ENCODE assay signal across 16 mouse cellular contexts in genomic region chr4:58927661-58928060, GRCm38 (mm10). TPM values are rescaled to one million over a fixed set of nuclear protein-coding genes. Genes with fewer than 3 reads are reported as not detected.
DNase-seq lines count a peak whose midpoint lies in the region; ATAC-seq and TF ChIP-seq lines count a peak whose summit lies in the region.
"Had no signal": no experiment of that assay in that cellular context is flagged by ENCODE, and none has a peak within 500 bp of the region (broad histone marks: within the 10 kb centered on the region; RNA-seq: fewer than 3 reads in every experiment).

No protein-coding gene starts in this region.

- H3K9ac ChIP-seq in forebrain, postnatal 0 days = no peak overlapping the region
- H3K9ac ChIP-seq in liver, adult 2 months (ENCODE audit: low read depth, low read length) = no peak overlapping the region
- no peak overlapping the region for H3K9ac ChIP-seq in liver, embryonic 11.5 days (ENCODE audit: low read depth, low read length)
- H3K9ac ChIP-seq: heart, embryonic 12.5 days; hindbrain, embryonic 13.5 days; liver, embryonic 13.5 days; neural tube, embryonic 12.5 days had no signal

- H3K27ac ChIP-seq in forebrain, postnatal 0 days (ENCODE audit: low read depth, low read length) = no peak overlapping the region
- no peak overlapping the region for H3K27ac ChIP-seq in forebrain, embryonic 10.5 days
- H3K27ac ChIP-seq in liver, adult 2 months (replicated peaks; ENCODE audit: insufficient read depth, low read depth, low read length) = no peak overlapping the region
- no peak overlapping the region for H3K27ac ChIP-seq in liver, embryonic 11.5 days (ENCODE audit: low read depth, low read length)
- H3K27ac ChIP-seq: hindbrain, embryonic 13.5 days; liver, embryonic 13.5 days; midbrain, embryonic 10.5 days; neural tube, embryonic 12.5 days had no signal

- H3K27me3 ChIP-seq in forebrain, postnatal 0 days (ENCODE audit: insufficient read depth, low read length) = no peaks in the 10 kb centered on the region
- peaks cover 3% of the 10 kb centered on the region; the same call in 1 of the 2 replicates for H3K27me3 ChIP-seq in forebrain, embryonic 10.5 days (ENCODE audit: poor library complexity, severe bottlenecking)
- H3K27me3 ChIP-seq in liver, adult 2 months (ENCODE audit: control insufficient read depth, insufficient read depth, low read length) = no peaks in the 10 kb centered on the region
- H3K27me3 ChIP-seq in liver, embryonic 11.5 days (replicated peaks; ENCODE audit: control insufficient read depth, insufficient read depth, low read length) = no peaks in the 10 kb centered on the region; the same call in 1 of the 2 replicates
- H3K27me3 ChIP-seq: hindbrain, embryonic 13.5 days; neural tube, embryonic 12.5 days had no signal

- H3K4me3 ChIP-seq in forebrain, postnatal 0 days (ENCODE audit: low read depth, low read length) = no peak overlapping the region
- no peak overlapping the region for H3K4me3 ChIP-seq in forebrain, embryonic 10.5 days
- no peak overlapping the region for H3K4me3 ChIP-seq in liver, adult 2 months (ENCODE audit: insufficient read depth, low read depth, low read length)
- H3K4me3 ChIP-seq in liver, embryonic 11.5 days (ENCODE audit: low read depth, low read length) = no peak overlapping the region
- H3K4me3 ChIP-seq: erythroblast, embryonic 14.5 days; heart, embryonic 12.5 days; hindbrain, embryonic 13.5 days; liver, embryonic 13.5 days; midbrain, embryonic 10.5 days; neural tube, embryonic 12.5 days had no signal

- TF ChIP-seq CTCF in forebrain, postnatal 0 days (IDR thresholded peaks at IDR 0.05; ENCODE audit: low read depth) = peak; percentile 33
- peak; percentile 33; the same call in 1 of the 2 replicates for TF ChIP-seq CTCF in liver, adult 2 months (IDR thresholded peaks at IDR 0.05; ENCODE audit: low read depth, low read length)

- H3K79me2 ChIP-seq in liver, adult 2 months (ENCODE audit: control insufficient read depth, insufficient read depth, low read length) = no peaks in the 10 kb centered on the region

- no peak for TF ChIP-seq POLR2A in liver, adult 2 months (IDR thresholded peaks at IDR 0.05; ENCODE audit: extremely low read depth, insufficient read depth, low read length)

- DNase-seq in forebrain, postnatal 0 days = no peak
- no peak for DNase-seq in forebrain, embryonic 10.5 days (ENCODE audit: extremely low spot score, low spot score)
- no peak for DNase-seq in liver, adult 2 months (ENCODE audit: extremely low read depth, low read depth, low spot score)
- no peak for DNase-seq in liver, embryonic 11.5 days (ENCODE audit: low spot score)
- peak; percentile 51 for DNase-seq in ES-CJ7 (ENCODE audit: low read depth, low spot score)
- peak; percentile 44 for DNase-seq in induced T-regulatory cell, adult 2 months (ENCODE audit: low read depth)
- DNase-seq in cerebellum, postnatal 4 days (ENCODE audit: low spot score in 2 of 2) = no peak
- no peak for DNase-seq in urinary bladder, postnatal 36 days (ENCODE audit: low spot score in 2 of 2)
- DNase-seq: kidney, postnatal 14 days; liver, embryonic 13.5 days had no signal

- no peaks in the 10 kb centered on the region for H3K36me3 ChIP-seq in forebrain, postnatal 0 days (ENCODE audit: insufficient read depth)
- H3K36me3 ChIP-seq in forebrain, embryonic 10.5 days (replicated peaks) = no peaks in the 10 kb centered on the region
- no peaks in the 10 kb centered on the region for H3K36me3 ChIP-seq in liver, adult 2 months (ENCODE audit: control insufficient read depth, insufficient read depth, low read length)
- H3K36me3 ChIP-seq in liver, embryonic 11.5 days (ENCODE audit: control insufficient read depth, insufficient read depth, low read length) = no peaks in the 10 kb centered on the region
- H3K36me3 ChIP-seq: heart, embryonic 12.5 days; hindbrain, embryonic 13.5 days; liver, embryonic 13.5 days; midbrain, embryonic 10.5 days; neural tube, embryonic 12.5 days had no signal

- no peak overlapping the region for H3K4me2 ChIP-seq in forebrain, postnatal 0 days (ENCODE audit: low read depth)
- H3K4me2 ChIP-seq in liver, embryonic 11.5 days = no peak overlapping the region
- H3K4me2 ChIP-seq: heart, embryonic 12.5 days; hindbrain, embryonic 13.5 days; liver, embryonic 13.5 days; neural tube, embryonic 12.5 days had no signal

- H3K4me1 ChIP-seq in forebrain, postnatal 0 days (ENCODE audit: insufficient read depth) = no peaks in the 10 kb centered on the region
- no peaks in the 10 kb centered on the region for H3K4me1 ChIP-seq in forebrain, embryonic 10.5 days
- no peaks in the 10 kb centered on the region for H3K4me1 ChIP-seq in liver, adult 2 months (ENCODE audit: control insufficient read depth, insufficient read depth, low read length)
- no peaks in the 10 kb centered on the region for H3K4me1 ChIP-seq in liver, embryonic 11.5 days (replicated peaks; ENCODE audit: control insufficient read depth, insufficient read depth, low read length)
- H3K4me1 ChIP-seq: heart, embryonic 12.5 days; hindbrain, embryonic 13.5 days; liver, embryonic 13.5 days; midbrain, embryonic 10.5 days; neural tube, embryonic 12.5 days had no signal

- H3K9me3 ChIP-seq in forebrain, postnatal 0 days (ENCODE audit: low read length) = peaks cover 4% of the 10 kb centered on the region; the same call in 1 of the 2 replicates
- H3K9me3 ChIP-seq in forebrain, embryonic 10.5 days = peaks cover 5% of the 10 kb centered on the region; the same call in 1 of the 2 replicates
- no peaks in the 10 kb centered on the region; the same call in 1 of the 2 replicates for H3K9me3 ChIP-seq in liver, embryonic 11.5 days (ENCODE audit: control insufficient read depth, low read length)
- H3K9me3 ChIP-seq: heart, embryonic 12.5 days; liver, embryonic 13.5 days had no signal

- no peak for ATAC-seq in forebrain, postnatal 0 days
- ATAC-seq in liver, embryonic 11.5 days (replicated peaks; ENCODE audit: low FRiP score) = no peak
- ATAC-seq: activated CD4-positive, CD25-positive, alpha-beta regulatory T cell, adult 4 months had no signal

- 65% methylated on average over 3 of the region's 3 CpGs for WGBS in forebrain, postnatal 0 days
- 67% methylated on average over 3 of the region's 3 CpGs for WGBS in forebrain, embryonic 10.5 days
- 72% methylated on average over 3 of the region's 3 CpGs for WGBS in liver, adult 2 months
- 62% methylated on average over 3 of the region's 3 CpGs for WGBS in liver, embryonic 11.5 days

RNA-seq across cellular contexts. Expression of gene Ecpas, which starts 15.1 kb away (rescaled TPM):
- 64.5 and 81.6 TPM in 2 replicates for total RNA-seq in forebrain, postnatal 0 days (2014; rRNA removed)
- 19.5 and 22.5 TPM in 2 replicates for polyA plus RNA-seq in forebrain, postnatal 0 days (2015; fragmentation: Nextera tagmentation; extraction: Ambion mirVana)
- polyA plus RNA-seq in forebrain, embryonic 10.5 days (2016; fragmentation: Nextera tagmentation; extraction: Ambion mirVana) = 32.6 and 33.9 TPM in 2 replicates
- 53.3 and 56.9 TPM in 2 replicates for total RNA-seq in liver, adult 2 months (2014; rRNA removed)
- 10.8 and 12.2 TPM in 2 replicates for polyA plus RNA-seq in liver, adult 2 months (2012; rRNA removed)
- polyA plus RNA-seq in liver, embryonic 11.5 days (2014; fragmentation: Nextera tagmentation; extraction: Ambion mirVana) = 43.0 and 44.8 TPM in 2 replicates

RNA-seq across cellular contexts. Expression of gene Zkscan16, which starts 15.8 kb away (rescaled TPM):
- 3.7 and 5.6 TPM in 2 replicates for total RNA-seq in forebrain, postnatal 0 days (2014; rRNA removed)
- 0.44 and 1.5 TPM in 2 replicates for polyA plus RNA-seq in forebrain, postnatal 0 days (2015; fragmentation: Nextera tagmentation; extraction: Ambion mirVana)
- 1.2 and 1.5 TPM in 2 replicates for polyA plus RNA-seq in forebrain, embryonic 10.5 days (2016; fragmentation: Nextera tagmentation; extraction: Ambion mirVana)
- total RNA-seq in liver, adult 2 months (2014; rRNA removed) = not detected in 2 replicates
- not detected in 2 replicates for polyA plus RNA-seq in liver, adult 2 months (2012; rRNA removed)
- polyA plus RNA-seq in liver, embryonic 11.5 days (2014; fragmentation: Nextera tagmentation; extraction: Ambion mirVana) = 0.21 and 0.29 TPM in 2 replicates
- polyA plus RNA-seq: activated CD4-positive, CD25-positive, alpha-beta regulatory T cell, adult 4 months; erythroblast, embryonic 14.5 days had no signal

RNA-seq across cellular contexts. Expression of gene Ptgr1, which starts 59.3 kb away (rescaled TPM):
- 2.0 and 2.8 TPM in 2 replicates for total RNA-seq in forebrain, postnatal 0 days (2014; rRNA removed)
- 3.2 and 3.8 TPM in 2 replicates for polyA plus RNA-seq in forebrain, postnatal 0 days (2015; fragmentation: Nextera tagmentation; extraction: Ambion mirVana)
- polyA plus RNA-seq in forebrain, embryonic 10.5 days (2016; fragmentation: Nextera tagmentation; extraction: Ambion mirVana) = 12.0 and 12.8 TPM in 2 replicates
- total RNA-seq in liver, adult 2 months (2014; rRNA removed) = 3.2 and 4.1 TPM in 2 replicates
- polyA plus RNA-seq in liver, adult 2 months (2012; rRNA removed) = 0.76 and 1.4 TPM in 2 replicates
- 28.0 and 30.5 TPM in 2 replicates for polyA plus RNA-seq in liver, embryonic 11.5 days (2014; fragmentation: Nextera tagmentation; extraction: Ambion mirVana)

Comparison
In these comparisons a context has a peak if more than half of its experiments do, and no peak if none do; other contexts are left out.
1. DNase-seq: peak in ES-CJ7 (single experiment) and induced T-regulatory cell, adult 2 months (single experiment); none in forebrain, postnatal 0 days (single experiment), forebrain, embryonic 10.5 days (single experiment), liver, adult 2 months (single experiment), liver, embryonic 11.5 days (single experiment), cerebellum, postnatal 4 days (0 of 2) and urinary bladder, postnatal 36 days (0 of 2).